ENCODE assay signal across 7 mouse cellular contexts in genomic region chr10:128232420-128232985, GRCm38 (mm10). TPM values are rescaled to one million over a fixed set of nuclear protein-coding genes. Genes with fewer than 3 reads are reported as not detected.
DNase-seq lines count a peak whose midpoint lies in the region; ATAC-seq and TF ChIP-seq lines count a peak whose summit lies in the region.

No protein-coding gene starts in this region.

- WGBS in forebrain, embryonic 11.5 days: under 1% methylated on average over 14 of the region's 14 CpGs
- WGBS in hindbrain, embryonic 13.5 days: 0% methylated on average over 14 of the region's 14 CpGs
- WGBS in lung, postnatal 0 days: 0% methylated on average over 14 of the region's 14 CpGs

- peaks cover 10% of the 10 kb centered on the region for H3K4me1 ChIP-seq in forebrain, embryonic 11.5 days (replicated peaks; ENCODE audit: control insufficient read depth, insufficient read depth, low read length)
- H3K4me1 ChIP-seq in hindbrain, embryonic 13.5 days (replicated peaks): peaks cover 9% of the 10 kb centered on the region; the same call in 1 of the 2 replicates
- no peaks in the 10 kb centered on the region for H3K4me1 ChIP-seq in lung, postnatal 0 days (ENCODE audit: insufficient read depth, low read depth, low read length)

- H3K9me3 ChIP-seq in forebrain, embryonic 11.5 days (ENCODE audit: control insufficient read depth, low read length): no peaks in the 10 kb centered on the region
- H3K9me3 ChIP-seq in hindbrain, embryonic 13.5 days: no peaks in the 10 kb centered on the region
- no peaks in the 10 kb centered on the region for H3K9me3 ChIP-seq in lung, postnatal 0 days (ENCODE audit: low read length)

- peak; percentile 90 for TF ChIP-seq CTCF in lung, postnatal 0 days (IDR thresholded peaks at IDR 0.05)

- no peaks in the 10 kb centered on the region for H3K27me3 ChIP-seq in forebrain, embryonic 11.5 days (ENCODE audit: control insufficient read depth, insufficient read depth, low read length)
- no peaks in the 10 kb centered on the region for H3K27me3 ChIP-seq in hindbrain, embryonic 13.5 days
- no peaks in the 10 kb centered on the region for H3K27me3 ChIP-seq in lung, postnatal 0 days (replicated peaks; ENCODE audit: insufficient read depth, low read length)

- H3K27ac ChIP-seq in forebrain, embryonic 11.5 days (ENCODE audit: low read depth, low read length): peak overlapping the region; percentile 96
- peak overlapping the region; percentile 91 for H3K27ac ChIP-seq in hindbrain, embryonic 13.5 days
- peak overlapping the region; percentile 90 for H3K27ac ChIP-seq in lung, postnatal 0 days (ENCODE audit: low read length)

- peak; percentile 78 for DNase-seq in Muller cell, postnatal 12 days (ENCODE audit: inconsistent ontology term)
- DNase-seq in c-Kit-positive CD71-positive TER-119-positive erythroid progenitor cells, embryonic 14.5 days (ENCODE audit: low spot score): peak; percentile 85
- DNase-seq in forebrain, embryonic 11.5 days (ENCODE audit: low spot score): peak; percentile 60
- peak; percentile 33 to 54 for DNase-seq in layer of hippocampus, postnatal 10 days (ENCODE audit: low spot score in 2 of 2)
- DNase-seq in lung, postnatal 0 days (ENCODE audit: low spot score): peak; percentile 94
- DNase-seq in retina, embryonic 14.5 days (ENCODE audit: low spot score): peak; percentile 84

- peak overlapping the region; percentile 79 for H3K4me2 ChIP-seq in forebrain, embryonic 11.5 days (ENCODE audit: low read depth, low read length, severe bottlenecking)
- H3K4me2 ChIP-seq in hindbrain, embryonic 13.5 days: peak overlapping the region; percentile 63
- H3K4me2 ChIP-seq in lung, postnatal 0 days (replicated peaks; ENCODE audit: low read depth, low read length): peak overlapping the region; percentile 87

- peak overlapping the region; percentile 91 for H3K9ac ChIP-seq in forebrain, embryonic 11.5 days (ENCODE audit: low read length)
- peak overlapping the region; percentile 82 for H3K9ac ChIP-seq in hindbrain, embryonic 13.5 days
- H3K9ac ChIP-seq in lung, postnatal 0 days (replicated peaks; ENCODE audit: low read depth): peak overlapping the region; percentile 48

- ATAC-seq in forebrain, embryonic 11.5 days (replicated peaks; ENCODE audit: low FRiP score): peak; percentile 24
- ATAC-seq in hindbrain, embryonic 13.5 days (ENCODE audit: low FRiP score): peak; percentile 18
- ATAC-seq in lung, postnatal 0 days: peak; percentile 59

- TF ChIP-seq EP300 in lung, postnatal 0 days (IDR thresholded peaks at IDR 0.05): no peak

- H3K4me3 ChIP-seq in forebrain, embryonic 11.5 days (ENCODE audit: low read depth, low read length): peak overlapping the region; percentile 70
- H3K4me3 ChIP-seq in hindbrain, embryonic 13.5 days: peak overlapping the region; percentile 69
- peak overlapping the region; percentile 72 for H3K4me3 ChIP-seq in lung, postnatal 0 days (ENCODE audit: low read depth, low read length)

- no peaks in the 10 kb centered on the region for H3K36me3 ChIP-seq in forebrain, embryonic 11.5 days (ENCODE audit: control insufficient read depth, insufficient read depth, low read length)
- no peaks in the 10 kb centered on the region for H3K36me3 ChIP-seq in hindbrain, embryonic 13.5 days
- H3K36me3 ChIP-seq in lung, postnatal 0 days (ENCODE audit: insufficient read depth, low read length): no peaks in the 10 kb centered on the region

RNA-seq across cellular contexts. Expression of gene Timeless, which starts 0.6 kb away (rescaled TPM):
- polyA plus RNA-seq in forebrain, embryonic 11.5 days (2014; fragmentation: Nextera tagmentation; extraction: Ambion mirVana): 81.7 and 89.7 TPM in 2 replicates
- polyA plus RNA-seq in hindbrain, embryonic 13.5 days (2015; fragmentation: Nextera tagmentation; extraction: Ambion mirVana): 24.6 and 29.5 TPM in 2 replicates
- total RNA-seq in layer of hippocampus, postnatal 10 days (2021): 10 to 100 TPM in 1 of 2 experiments, 1 to 10 TPM in 1; 7.8 to 10.1 TPM
- 11.2 and 14.5 TPM in 2 replicates for polyA plus RNA-seq in lung, postnatal 0 days (2015; fragmentation: Nextera tagmentation; extraction: Ambion mirVana)

RNA-seq across cellular contexts. Expression of gene Mip, which starts 6.9 kb away (rescaled TPM):
- 0.28 and 0.55 TPM in 2 replicates for polyA plus RNA-seq in forebrain, embryonic 11.5 days (2014; fragmentation: Nextera tagmentation; extraction: Ambion mirVana)
- 0.14 and 0.21 TPM in 2 replicates for polyA plus RNA-seq in hindbrain, embryonic 13.5 days (2015; fragmentation: Nextera tagmentation; extraction: Ambion mirVana)
- not detected for total RNA-seq in layer of hippocampus, postnatal 10 days (2021)
- not detected in 2 replicates for polyA plus RNA-seq in lung, postnatal 0 days (2015; fragmentation: Nextera tagmentation; extraction: Ambion mirVana)

RNA-seq across cellular contexts. Expression of gene Spryd4, which starts 20.9 kb away (rescaled TPM):
- 23.1 and 26.7 TPM in 2 replicates for polyA plus RNA-seq in forebrain, embryonic 11.5 days (2014; fragmentation: Nextera tagmentation; extraction: Ambion mirVana)
- polyA plus RNA-seq in hindbrain, embryonic 13.5 days (2015; fragmentation: Nextera tagmentation; extraction: Ambion mirVana): 19.6 and 21.7 TPM in 2 replicates
- total RNA-seq in layer of hippocampus, postnatal 10 days (2021): 10 to 100 TPM; 11.5 to 12.8 TPM
- polyA plus RNA-seq in lung, postnatal 0 days (2015; fragmentation: Nextera tagmentation; extraction: Ambion mirVana): 16.0 and 16.9 TPM in 2 replicates

RNA-seq across cellular contexts. Expression of gene Apon, which starts 21.4 kb away (rescaled TPM):
- 0.77 and 0.89 TPM in 2 replicates for polyA plus RNA-seq in forebrain, embryonic 11.5 days (2014; fragmentation: Nextera tagmentation; extraction: Ambion mirVana)
- polyA plus RNA-seq in hindbrain, embryonic 13.5 days (2015; fragmentation: Nextera tagmentation; extraction: Ambion mirVana): 0.18 and 0.27 TPM in 2 replicates
- total RNA-seq in layer of hippocampus, postnatal 10 days (2021): not detected
- not detected in 2 replicates for polyA plus RNA-seq in lung, postnatal 0 days (2015; fragmentation: Nextera tagmentation; extraction: Ambion mirVana)

RNA-seq across cellular contexts. Expression of gene Apof, which starts 36.0 kb away (rescaled TPM):
- polyA plus RNA-seq in forebrain, embryonic 11.5 days (2014; fragmentation: Nextera tagmentation; extraction: Ambion mirVana): not detected in 2 replicates
- not detected in 2 replicates for polyA plus RNA-seq in hindbrain, embryonic 13.5 days (2015; fragmentation: Nextera tagmentation; extraction: Ambion mirVana)
- total RNA-seq in layer of hippocampus, postnatal 10 days (2021): not detected
- not detected in 2 replicates for polyA plus RNA-seq in lung, postnatal 0 days (2015; fragmentation: Nextera tagmentation; extraction: Ambion mirVana)

Comparison
In these comparisons a context has a peak if more than half of its experiments do, and no peak if none do; other contexts are left out.
1. Peak in every context shown above with its lines: DNase-seq, ATAC-seq, H3K4me3 ChIP-seq and H3K27ac ChIP-seq.
2. DNase-seq: peak in every context shown above with its lines; median percentile 94 in lung, postnatal 0 days; 85 in c-Kit-positive CD71-positive TER-119-positive erythroid progenitor cells, embryonic 14.5 days; 84 in retina, embryonic 14.5 days; 78 in Muller cell, postnatal 12 days; 60 in forebrain, embryonic 11.5 days; 44 in layer of hippocampus, postnatal 10 days.